Mouse (Mus musculus) myocyte (in vitro differentiated cells): Measurements from ENCODE around the gene Fmn2.

Experiments used
- CEBPB ChIP-seq: IDR thresholded peaks from 2 replicates; pipeline ENCODE4 v1.6.1; 2011; ENCODE audit warnings: mild to moderate bottlenecking, moderate library complexity; ENCODE audit not compliant: poor library complexity, insufficient read depth, severe bottlenecking
- MAX ChIP-seq: IDR thresholded peaks from one replicate; pipeline ENCODE4 v1.6.1; 2011; ENCODE audit warnings: low read depth, mild to moderate bottlenecking, control low read depth
- MYOD1 ChIP-seq, 3 experiments: IDR thresholded peaks; one replicate each; pipeline ENCODE4 v1.6.1; 2011; ENCODE audit warnings: control low read depth in 2 of 3, low read depth in 2 of 3, mild to moderate bottlenecking in 2 of 3, moderate library complexity in 1 of 3; ENCODE audit not compliant: insufficient read length in 2 of 3, control insufficient read depth in 1 of 3
- MYOG ChIP-seq, 3 experiments: IDR thresholded peaks; one replicate each; pipeline ENCODE4 v1.6.1; 2011; ENCODE audit warnings: control low read depth in 2 of 3, low read depth in 2 of 3, mild to moderate bottlenecking in 2 of 3; ENCODE audit not compliant: insufficient read length in 2 of 3, control insufficient read depth in 1 of 3, insufficient read depth in 1 of 3
- POLR2A ChIP-seq: IDR thresholded peaks from one replicate; pipeline ENCODE4 v1.6.1; 2011; ENCODE audit warnings: low read depth, mild to moderate bottlenecking, control low read depth, moderate library complexity; ENCODE audit not compliant: insufficient read length
- POLR2AphosphoS2 ChIP-seq: IDR thresholded peaks from one replicate; pipeline ENCODE4 v1.6.1; 2011; ENCODE audit warnings: low read depth, control low read depth; ENCODE audit not compliant: insufficient read length
- SRF ChIP-seq: IDR thresholded peaks from one replicate; pipeline ENCODE4 v1.6.1; 2011; ENCODE audit warnings: low read depth; ENCODE audit not compliant: control insufficient read depth, insufficient read length
- TCF12 ChIP-seq: IDR thresholded peaks from one replicate; pipeline ENCODE4 v1.6.1; 2011; ENCODE audit warnings: mild to moderate bottlenecking, control low read depth; ENCODE audit not compliant: poor library complexity, insufficient read depth, severe bottlenecking
- TCF3 ChIP-seq: IDR thresholded peaks from one replicate; pipeline ENCODE4 v1.6.1; 2011; ENCODE audit warnings: low read depth, control low read depth; ENCODE audit not compliant: insufficient read length
- USF1 ChIP-seq: IDR thresholded peaks from one replicate; pipeline ENCODE4 v1.6.1; 2011; ENCODE audit warnings: low read depth, mild to moderate bottlenecking, control low read depth, moderate library complexity

GRCm38 (mm10) chr1:174598226-174598625 is 96.6 kb downstream of the Fmn2 start:
- TF ChIP-seq MYOD1 (IDR thresholded peaks at IDR 0.05; ENCODE audit: control insufficient read depth in 1 of 3, insufficient read length in 2 of 3, low read depth in 2 of 3) (no peak), POLR2A (no peak), CEBPB (no peak), USF1 (no peak), POLR2AphosphoS2 (no peak), SRF (no peak), MYOG (IDR thresholded peaks at IDR 0.05; ENCODE audit: control insufficient read depth in 1 of 3, insufficient read depth in 1 of 3, insufficient read length in 2 of 3, low read depth in 2 of 3) (no peak), MAX (no peak), TCF3 (no peak), TCF12 (no peak)
